Mouse (Mus musculus) small intestine, adult 2 months (tissue): ENCODE measurements around the gene 2900011O08Rik.

Source experiments
- CTCF ChIP-seq: fragments of 200-500 bp; IDR thresholded peaks from 2 replicates; pipeline ENCODE4 v1.5.1; 2012; ENCODE audit warnings: low read depth, mild to moderate bottlenecking, control low read depth, inconsistent platforms, low read length, moderate library complexity, mixed read lengths; ENCODE audit not compliant: insufficient replicate concordance, insufficient read length; ENCODE audit errors: extremely low read depth
- POLR2A ChIP-seq: fragments of 200-500 bp; IDR thresholded peaks from 2 replicates; pipeline ENCODE4 v1.6.1; 2012; ENCODE audit warnings: low read depth, mild to moderate bottlenecking, control low read depth, inconsistent platforms, low read length, moderate library complexity

- TF ChIP-seq POLR2A (no peak), CTCF (no peak)
Observed at GRCm38 (mm10) chr16:14033076-14033475, 46.7 kb downstream of the 2900011O08Rik start.
